Mouse (Mus musculus) embryonic fibroblast, embryonic 13.5 days (primary cell): ENCODE results near the gene Vwa3b.

Experiments used
- CTCF ChIP-seq: IDR thresholded peaks from 2 replicates; pipeline ENCODE4 v1.5.1; 2011; ENCODE audit warnings: mild to moderate bottlenecking, control low read depth, low read length, moderate library complexity, borderline replicate concordance; ENCODE audit not compliant: insufficient read depth
- POLR2A ChIP-seq: IDR thresholded peaks from 2 replicates; pipeline ENCODE4 v1.6.1; 2011; ENCODE audit warnings: low read depth, mild to moderate bottlenecking, control low read depth, low read length, moderate library complexity

DNA sequence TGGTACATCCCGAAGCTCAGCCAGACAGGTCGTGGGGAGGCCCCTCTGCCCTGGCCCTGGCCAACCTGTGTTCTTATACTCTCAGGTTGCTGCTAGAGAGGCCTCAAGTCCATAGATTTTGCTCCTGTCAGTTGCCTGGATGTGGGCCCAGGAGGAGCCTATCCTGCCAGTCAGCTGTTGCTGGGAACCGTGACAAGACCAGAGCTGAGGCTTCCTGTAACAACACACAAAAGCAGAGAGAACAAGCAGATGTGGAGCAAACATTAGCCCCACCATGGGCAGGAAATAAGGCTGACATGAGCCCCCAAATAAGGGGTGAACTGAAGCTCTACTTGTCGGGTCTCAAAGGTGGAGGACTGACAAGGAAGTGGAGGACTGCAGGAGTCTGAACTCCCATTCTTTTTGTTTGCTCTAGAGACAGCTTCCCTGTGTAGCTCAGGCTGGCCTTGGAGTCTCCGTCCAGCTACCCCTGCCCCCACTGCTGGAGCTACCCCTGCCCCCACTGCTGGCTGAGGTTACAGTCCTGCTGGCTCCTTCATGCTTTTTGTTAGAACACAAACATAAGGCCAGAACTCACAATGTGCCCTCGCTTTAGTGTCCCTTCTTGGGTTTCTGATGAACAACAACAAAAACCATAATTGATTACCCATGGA lies 29.7 kb upstream of the Vwa3b start:
- TF ChIP-seq CTCF: no peak
- no peak for TF ChIP-seq POLR2A
